Mouse (Mus musculus): Measurements from ENCODE around the gene Bmpr2.

DNA sequence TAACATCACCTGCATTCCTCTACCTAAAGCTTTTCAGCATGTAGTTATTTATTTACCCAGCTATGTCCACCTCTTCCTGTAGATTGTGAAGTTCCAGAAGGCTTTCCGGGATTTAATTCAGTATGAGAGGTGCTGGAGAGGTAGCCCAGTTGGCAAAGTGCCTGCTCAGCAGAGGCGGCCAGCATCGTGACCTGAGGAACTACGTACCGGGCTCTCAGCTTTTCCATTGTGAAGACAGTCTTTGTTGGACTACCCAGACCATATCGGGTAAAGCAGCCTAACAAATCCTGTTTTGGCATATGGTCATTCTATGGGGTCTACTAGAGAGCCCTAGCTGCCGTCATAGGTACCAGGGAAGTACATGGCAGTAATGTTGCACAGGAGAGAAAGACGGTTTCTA lies 33.1 kb upstream of the Bmpr2 start:
- TF ChIP-seq CTCF (IDR thresholded peaks at IDR 0.05; ENCODE audit: extremely low read depth, insufficient read depth, insufficient read length, insufficient replicate concordance) (no peak), POLR2A (IDR thresholded peaks at IDR 0.05; ENCODE audit: low read depth, low read length) (no peak)

Data from spleen, adult 2 months (tissue).